Mouse (Mus musculus) right cerebral cortex, postnatal 10 days (tissue): Measurements from ENCODE around the gene Eps15.

Experiments
- DNase-seq, 2 experiments: peaks; one replicate each; pipeline ENCODE4 v3.0.0; 2021; ENCODE audit warnings: low spot score in 2 of 2

The Eps15 gene

GRCm38 (mm10) chr4:109268903-109269302, 11.2 kb upstream of the Eps15 start:
- no peak for DNase-seq

DNA sequence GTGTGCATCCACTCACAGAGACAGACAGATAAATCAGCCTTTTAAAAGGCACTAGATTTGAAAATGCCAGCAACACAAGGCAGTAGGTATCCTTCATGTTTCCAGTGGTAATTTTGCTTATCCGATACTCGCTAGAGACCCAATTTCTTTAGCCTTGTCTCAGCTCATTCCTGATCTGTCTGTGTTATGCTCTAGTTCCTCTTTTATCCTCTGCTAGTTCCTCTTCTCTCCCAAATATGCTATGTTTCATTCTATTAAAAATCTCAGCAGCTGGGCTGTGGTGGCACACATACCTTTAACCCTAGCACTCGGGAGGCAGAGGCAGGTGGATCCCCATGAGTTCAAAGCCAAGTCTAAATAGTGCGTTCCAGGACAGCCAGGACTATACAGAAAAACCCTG, 8.3 kb upstream of the Eps15 start:
- no peak for DNase-seq

GRCm38 (mm10) chr4:109273586-109274240, 6.4 kb upstream of the Eps15 start:
- DNase-seq = peak in 1 of 2 experiments; percentile 32

- peak; percentile 21 to 27 for DNase-seq
These were observed 542 bp downstream of the Eps15 start for GRCm38 (mm10) chr4:109280459-109281160.

DNA sequence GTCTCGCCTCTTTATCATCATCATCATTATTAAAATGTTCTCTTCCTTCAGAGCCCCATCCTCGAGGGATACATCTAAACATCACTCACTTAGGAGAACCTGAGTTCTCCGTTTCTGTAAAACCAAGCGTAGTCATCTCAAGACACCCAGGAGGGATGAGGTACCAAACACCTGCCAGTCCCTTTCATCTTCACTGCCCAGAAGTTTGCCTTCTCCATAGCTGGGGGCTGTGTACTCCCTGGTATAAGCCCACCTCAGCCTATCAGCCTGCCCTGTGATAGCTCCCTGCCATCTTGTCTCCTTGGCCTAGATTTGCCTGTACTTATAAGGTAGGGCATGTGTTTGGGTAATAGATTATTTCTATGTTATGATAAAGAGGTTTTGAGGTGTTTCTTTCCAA, 1.1 kb downstream of the Eps15 start:
- DNase-seq = no peak

DNA sequence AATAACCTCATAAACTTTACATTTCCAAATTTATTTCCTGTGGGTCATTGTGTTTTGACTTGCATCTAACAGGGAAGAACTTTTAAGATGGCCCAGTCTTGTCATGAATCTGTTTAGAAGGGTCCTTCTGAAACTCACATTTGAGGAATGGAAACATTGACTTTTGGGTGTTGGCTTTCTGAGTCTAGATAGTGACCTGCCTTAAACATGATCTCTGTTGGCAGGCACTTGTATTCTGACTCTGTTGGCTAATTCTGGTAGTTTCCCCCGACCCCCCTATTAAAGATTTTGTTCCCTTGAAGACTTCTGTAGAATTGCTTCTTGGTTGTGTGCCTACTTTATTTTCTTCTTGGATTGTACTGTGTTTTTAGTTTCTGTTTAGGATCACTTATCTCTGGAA, 1.9 kb downstream of the Eps15 start:
- DNase-seq = no peak

- DNase-seq = no peak
These were observed 14.6 kb downstream of the Eps15 start for GRCm38 (mm10) chr4:109294629-109295028.

DNA sequence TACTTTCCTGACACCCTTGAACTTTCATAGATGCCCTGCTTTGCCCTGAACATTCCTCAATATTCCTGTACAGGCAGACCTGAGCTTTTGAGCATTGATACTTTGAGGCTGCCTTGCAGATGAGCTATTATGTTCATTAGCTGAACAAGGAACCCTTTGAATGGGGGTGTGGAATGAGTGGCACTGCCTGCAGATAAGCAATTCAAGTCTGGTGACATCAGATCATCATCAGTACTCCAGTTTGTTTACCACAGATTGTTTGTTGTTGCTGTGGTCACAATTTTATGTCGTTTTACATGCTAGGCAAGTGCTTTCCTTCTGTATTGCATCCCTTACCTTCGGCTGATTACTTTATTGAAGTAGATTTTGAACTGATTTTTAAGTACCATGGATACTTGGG, 16.4 kb downstream of the Eps15 start:
- no peak for DNase-seq

- DNase-seq = no peak
These were observed 19.1 kb downstream of the Eps15 start for GRCm38 (mm10) chr4:109299136-109299535.

- DNase-seq = no peak
These were observed 37.1 kb downstream of the Eps15 start for GRCm38 (mm10) chr4:109316941-109317894.

DNA sequence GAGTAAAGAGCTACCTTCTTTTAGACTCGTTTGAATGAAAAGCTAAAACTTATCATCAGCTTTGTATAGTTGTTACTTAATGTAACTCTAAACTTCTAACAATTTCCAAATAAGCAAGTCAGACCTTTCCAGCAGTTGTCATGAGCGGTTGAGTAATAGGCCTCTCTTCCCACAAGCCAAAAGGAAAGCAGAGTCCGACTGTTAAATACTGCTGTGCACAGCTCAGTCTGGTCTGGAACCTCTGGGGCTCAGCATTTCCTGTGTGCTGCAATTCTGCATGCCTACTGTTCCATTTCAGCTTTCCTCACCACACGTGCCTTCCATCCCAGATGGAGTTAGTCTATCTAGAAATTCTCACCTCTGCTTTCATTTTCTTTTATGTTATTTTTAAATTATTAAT, 56.7 kb downstream of the Eps15 start:
- no peak for DNase-seq

GRCm38 (mm10) chr4:109341222-109341621, 61.2 kb downstream of the Eps15 start:
- no peak for DNase-seq

- peak in 1 of 2 experiments; percentile 63 for DNase-seq
These were observed 62.9 kb downstream of the Eps15 start for GRCm38 (mm10) chr4:109342783-109343485.

DNA sequence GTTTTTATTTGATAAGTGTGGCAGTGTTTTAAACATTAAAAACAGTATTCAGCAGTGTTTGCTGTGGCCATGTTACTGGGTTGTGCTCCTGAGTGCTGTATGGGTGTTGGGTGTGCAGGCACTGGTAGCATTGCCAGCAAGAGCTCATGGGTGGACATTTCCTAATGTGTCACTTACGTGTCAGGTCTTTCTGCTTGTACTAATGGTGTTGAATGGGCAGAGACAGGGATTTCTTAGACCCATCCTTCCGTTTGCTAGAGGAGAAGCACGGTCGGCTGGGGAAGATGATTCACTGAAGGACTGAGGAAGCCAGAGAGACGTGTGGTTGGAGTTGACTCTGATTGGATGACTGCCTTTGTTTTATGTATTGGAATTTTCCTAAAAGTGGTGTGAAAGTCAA, 63.8 kb downstream of the Eps15 start:
- peak; percentile 45 to 64 for DNase-seq

GRCm38 (mm10) chr4:109378107-109378506, 98.0 kb downstream of the Eps15 start:
- DNase-seq = no peak

DNA sequence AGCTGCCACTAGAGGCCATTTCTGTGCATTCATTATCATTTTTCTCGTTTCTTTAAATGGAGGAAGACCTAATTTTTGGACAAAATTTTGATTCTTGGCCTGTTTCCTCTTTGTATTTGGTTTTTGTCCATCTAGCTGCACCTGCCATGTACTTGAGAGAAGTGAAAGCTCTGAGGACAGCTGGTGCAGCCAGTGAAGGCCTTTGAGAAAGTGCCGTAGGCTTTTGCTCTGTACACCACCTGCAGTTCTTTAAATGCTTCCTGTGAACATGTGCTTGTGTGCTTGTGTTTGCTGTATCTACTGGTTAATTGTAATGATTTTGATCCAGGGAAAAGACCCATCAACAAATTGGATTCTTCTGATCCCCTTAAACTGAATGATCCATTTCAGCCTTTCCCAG, 102.4 kb downstream of the Eps15 start:
- no peak for DNase-seq

- DNase-seq = no peak
These were observed 105.5 kb downstream of the Eps15 start for GRCm38 (mm10) chr4:109385599-109385998.

DNA sequence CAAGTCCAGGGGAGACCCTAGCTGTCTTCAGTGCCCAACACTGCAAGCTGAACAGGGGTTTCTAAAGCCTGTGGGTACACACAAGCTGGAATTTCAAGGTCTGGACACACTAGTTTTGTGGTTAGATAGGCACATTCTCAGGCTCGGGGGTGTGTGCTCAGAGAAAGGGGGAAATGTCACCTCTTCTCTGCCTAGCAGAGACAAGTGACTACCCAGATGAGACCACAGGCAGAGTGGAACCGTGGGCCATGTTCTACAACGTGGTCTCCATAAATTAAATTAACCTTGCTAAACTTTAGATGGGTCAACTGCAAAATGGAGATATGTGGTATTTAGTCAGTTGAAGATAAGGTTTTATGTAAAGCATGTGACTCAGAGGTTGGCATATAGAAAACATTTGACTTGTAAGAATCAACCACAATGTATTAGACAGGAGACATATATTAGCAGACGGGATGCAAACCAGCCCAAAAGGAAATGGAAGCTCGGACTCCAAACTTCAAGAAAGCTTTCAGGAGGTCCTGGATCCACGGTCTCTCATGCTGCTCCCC, 113.2 kb downstream of the Eps15 start:
- no peak for DNase-seq

GRCm38 (mm10) chr4:109393902-109394301, 113.8 kb downstream of the Eps15 start:
- DNase-seq = no peak

DNA sequence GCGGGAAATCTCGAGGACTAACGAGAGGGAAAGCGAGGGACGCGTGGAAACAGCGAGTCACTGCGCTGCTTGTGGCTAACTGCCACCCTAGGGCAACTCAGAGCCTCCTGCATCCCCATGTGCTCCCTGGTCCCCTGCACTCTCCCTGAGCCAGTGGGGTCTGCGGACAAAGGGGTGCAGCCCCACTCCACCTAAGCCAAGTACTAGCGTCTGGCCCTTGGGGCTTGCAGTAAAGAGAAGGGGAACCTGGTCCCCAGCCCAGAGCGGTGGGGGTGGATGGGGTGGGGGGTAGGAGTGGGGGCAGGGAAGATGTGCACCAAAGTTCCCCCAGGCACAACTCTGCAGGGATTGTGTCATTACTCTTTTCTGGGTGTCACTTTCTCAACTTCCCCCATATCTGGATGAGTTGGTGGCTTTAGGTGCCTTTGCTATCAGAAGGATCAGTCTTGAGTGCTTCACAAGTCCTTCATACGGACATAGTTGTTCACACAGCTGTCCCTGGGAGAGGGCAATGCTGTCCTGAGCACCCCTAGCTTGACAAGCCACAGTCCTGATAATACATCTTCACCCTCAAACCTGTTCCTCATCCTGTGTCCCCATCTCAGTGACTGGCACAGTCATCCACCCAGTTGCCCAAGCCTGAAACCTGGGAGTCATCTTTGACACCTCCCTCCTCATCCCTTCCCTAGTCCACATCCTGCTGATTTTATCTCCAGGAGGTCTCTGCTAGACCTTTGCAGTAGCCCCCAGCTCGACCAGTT, 114.4 kb downstream of the Eps15 start:
- DNase-seq = no peak
